Mouse (Mus musculus) embryo, embryonic 10 days (tissue): Measurements from ENCODE around the gene Megf11.
"Not testable (repeated sequence)": the region's sequence is repeated elsewhere in the genome, so short reads cannot be mapped to it uniquely, and the experiment has no call there.

Experiments used
- DNase-seq: peaks from one replicate; pipeline ENCODE4 v3.0.0-alpha.2; 2015; ENCODE audit warnings: low spot score

Gene Megf11

GRCm38 (mm10) chr9:64700451-64701311, 315.3 kb downstream of the Megf11 start:
- no peak for DNase-seq

GRCm38 (mm10) chr9:64701651-64702050, 316.2 kb downstream of the Megf11 start:
- DNase-seq, result no peak

- DNase-seq, result no peak
Measured at GRCm38 (mm10) chr9:64702391-64702790, 317.0 kb downstream of the Megf11 start.

- DNase-seq, result no peak
Measured at GRCm38 (mm10) chr9:64702937-64703336, 317.5 kb downstream of the Megf11 start.

- no peak for DNase-seq
Measured at GRCm38 (mm10) chr9:64703420-64703965, 318.1 kb downstream of the Megf11 start.

- DNase-seq, result no peak
Measured at GRCm38 (mm10) chr9:64704073-64704840, 318.8 kb downstream of the Megf11 start.

- DNase-seq, result not testable (repeated sequence)
Measured at GRCm38 (mm10) chr9:64710291-64710690, 324.9 kb downstream of the Megf11 start.

GRCm38 (mm10) chr9:64719526-64720163, 334.2 kb downstream of the Megf11 start:
- DNase-seq, result no peak

- DNase-seq, result no peak
Measured at GRCm38 (mm10) chr9:64726454-64726853, 341.0 kb downstream of the Megf11 start.

- DNase-seq, result no peak
Measured at GRCm38 (mm10) chr9:64731029-64731560, 345.7 kb downstream of the Megf11 start.

- DNase-seq, result no peak
Measured at GRCm38 (mm10) chr9:64734166-64734565, 348.7 kb downstream of the Megf11 start.

GRCm38 (mm10) chr9:64734992-64735391, 349.6 kb downstream of the Megf11 start:
- DNase-seq, result not testable (repeated sequence)

- no peak for DNase-seq
Measured at GRCm38 (mm10) chr9:64736076-64736638, 350.7 kb downstream of the Megf11 start.

GRCm38 (mm10) chr9:64736639-64737405, 351.4 kb downstream of the Megf11 start:
- peak; percentile 78 for DNase-seq

- DNase-seq, result peak; percentile 96
Measured at GRCm38 (mm10) chr9:64737406-64738201, 352.2 kb downstream of the Megf11 start, which contains the start of gene Rab11a. Gene Rab11a (minus strand): TSS chr9:64737758.

GRCm38 (mm10) chr9:64739001-64739400, 353.6 kb downstream of the Megf11 start:
- DNase-seq, result no peak

- DNase-seq, result no peak
Measured at GRCm38 (mm10) chr9:64742453-64742852, 357.0 kb downstream of the Megf11 start.

GRCm38 (mm10) chr9:64747735-64748134, 362.3 kb downstream of the Megf11 start:
- no peak for DNase-seq

- no peak for DNase-seq
Measured at GRCm38 (mm10) chr9:64749314-64749713, 363.9 kb downstream of the Megf11 start.

- DNase-seq, result no peak
Measured at GRCm38 (mm10) chr9:64752575-64752974, 367.1 kb downstream of the Megf11 start.
